Mouse (Mus musculus) neutrophil, adult 5-6 weeks (primary cell): ENCODE data around the gene Mn1. TPM values are rescaled to one million over a fixed set of nuclear protein-coding genes. Genes with fewer than 3 reads are reported as not detected.

Experiments used
- total RNA-seq: library from RNA; stranded (forward); fragments of 200-1000 nt; gene quantifications from 2 replicates; pipeline ENCODE4 v1.2.3, GENCODE M21; 2017

The Mn1 gene
- total RNA-seq, 1 experiment from 2014 or later = not detected

Other genes starting within 250 kb of the Mn1 start
- 15.3 and 20.6 TPM in 2 replicates for gene Pitpnb, start 86.6 kb upstream of the Mn1 start, total RNA-seq